Mouse (Mus musculus): ENCODE measurements at regions not wholly inside any gene's neighbourhood (a gene's known extent, or its start where the extent isn't known, plus 50 kb on each side); places are given as distances from the start of the nearest gene placed in this dataset.
A peak's percentile ranks its signal among the peaks of the same experiment; 100 is the strongest.

- DNase-seq (ENCODE audit: low read depth) = peak; percentile 85
Observed at GRCm38 (mm10) chr11:6785471-6785870, 52.0 kb downstream of the Gm11983 start.

GRCm38 (mm10) chr11:6782826-6783225 lies 54.6 kb downstream of the Gm11983 start:
- DNase-seq (ENCODE audit: low read depth) = no peak

DNA sequence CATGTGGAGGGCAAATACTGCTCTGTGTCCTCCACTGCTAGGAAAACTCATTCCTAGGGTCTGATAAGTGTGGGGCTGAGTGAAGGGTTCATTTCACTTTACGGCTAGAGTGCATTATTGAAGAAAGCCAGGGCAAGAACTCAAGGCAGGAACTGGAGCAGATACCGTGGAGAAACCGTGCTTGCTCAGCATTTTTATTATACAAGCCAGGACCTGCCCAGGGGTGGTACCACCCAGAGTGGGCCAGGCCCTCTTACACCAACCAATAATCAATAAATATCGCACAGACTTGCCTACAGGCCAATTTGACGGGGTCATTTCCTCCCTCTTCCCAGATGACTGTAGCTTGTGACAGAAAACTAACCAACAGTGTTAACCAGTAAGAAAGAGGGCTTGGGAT lies 57.7 kb downstream of the Gm11983 start:
- no peak for DNase-seq (ENCODE audit: low read depth)

GRCm38 (mm10) chr11:6778596-6779360 lies 58.7 kb downstream of the Gm11983 start:
- DNase-seq (ENCODE audit: low read depth) = no peak

- no peak for DNase-seq (ENCODE audit: low read depth)
Observed at GRCm38 (mm10) chr11:6777566-6777965, 59.9 kb downstream of the Gm11983 start.

DNA sequence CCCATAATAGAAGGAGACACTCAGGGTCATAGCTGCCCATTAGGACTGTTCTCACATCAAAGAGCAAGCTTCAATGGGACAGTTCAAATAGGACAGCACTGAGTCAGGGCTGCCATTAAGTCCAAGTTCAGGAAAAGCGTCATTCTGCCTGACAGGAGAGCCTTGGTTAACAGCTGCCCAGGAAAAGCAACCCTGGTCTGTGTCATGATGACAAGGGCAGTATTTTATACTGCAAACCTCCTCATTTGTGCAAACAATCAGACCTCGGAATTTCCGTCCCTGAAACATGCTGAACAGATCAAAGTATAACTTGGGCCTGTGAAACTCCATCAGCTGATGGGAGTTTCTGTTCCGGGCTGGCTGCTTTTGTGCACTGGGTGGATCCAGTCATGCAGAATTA lies 62.8 kb downstream of the Gm11983 start:
- no peak for DNase-seq (ENCODE audit: low read depth)

GRCm38 (mm10) chr11:6773951-6774350 lies 63.5 kb downstream of the Gm11983 start:
- no peak for DNase-seq (ENCODE audit: low read depth)

- DNase-seq (ENCODE audit: low read depth) = no peak
Observed at GRCm38 (mm10) chr11:6773364-6773763, 64.1 kb downstream of the Gm11983 start.

DNA sequence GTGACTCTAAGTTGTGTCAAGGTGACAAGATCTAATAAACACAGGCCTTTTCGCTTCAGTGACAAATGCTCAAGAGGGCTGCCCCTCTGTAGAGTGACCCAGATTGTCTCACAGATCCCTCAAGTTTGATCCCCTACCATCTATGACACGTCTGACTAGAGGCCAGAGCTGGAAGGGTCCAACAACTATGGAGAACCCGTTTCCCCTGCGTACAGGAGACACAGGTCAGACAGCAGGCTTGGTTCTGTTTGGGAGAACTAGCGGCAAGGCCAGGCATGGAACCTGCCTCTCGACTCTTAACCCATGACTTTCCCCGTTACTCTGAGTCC lies 68.1 kb downstream of the Gm11983 start:
- no peak for DNase-seq (ENCODE audit: low read depth)

GRCm38 (mm10) chr11:6768599-6769436 lies 68.6 kb downstream of the Gm11983 start:
- DNase-seq (ENCODE audit: low read depth) = peak; percentile 86

- DNase-seq (ENCODE audit: low read depth) = no peak
Observed at GRCm38 (mm10) chr11:6766725-6767124, 70.7 kb downstream of the Gm11983 start.

DNA sequence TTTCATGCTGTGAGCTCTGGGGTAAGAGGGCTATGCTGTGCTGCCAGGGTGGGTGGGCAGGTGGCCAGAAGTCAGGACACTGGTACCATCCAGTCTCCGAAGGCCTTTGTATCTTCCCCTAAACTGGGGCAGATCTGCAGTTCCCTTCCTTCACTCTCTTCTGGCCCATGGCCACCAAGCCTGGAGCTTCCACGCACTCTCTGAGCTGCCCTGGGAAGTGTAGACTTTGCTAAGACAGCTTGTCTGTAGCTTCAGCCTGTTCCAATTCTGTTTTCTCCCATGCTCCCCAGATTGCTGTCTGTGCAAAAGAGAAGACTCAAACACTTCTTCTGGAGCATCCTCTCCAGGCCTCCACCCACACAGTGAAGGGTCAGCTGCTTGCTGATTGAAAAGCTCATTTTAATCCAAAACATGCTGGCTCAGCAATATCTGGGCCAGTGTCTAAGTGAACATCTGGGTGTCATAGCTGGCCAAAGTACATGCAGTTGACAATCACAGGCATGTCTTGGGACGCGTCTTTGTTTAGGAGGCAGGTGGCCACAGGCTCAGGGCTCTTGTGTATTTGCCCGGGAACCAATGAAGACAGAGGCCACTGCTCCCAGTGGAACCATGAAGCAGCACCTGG lies 72.0 kb downstream of the Gm11983 start:
- no peak for DNase-seq (ENCODE audit: low read depth)

GRCm38 (mm10) chr11:6764186-6764585 lies 73.3 kb downstream of the Gm11983 start:
- no peak for DNase-seq (ENCODE audit: low read depth)

GRCm38 (mm10) chr11:6763001-6763400 lies 74.5 kb downstream of the Gm11983 start:
- DNase-seq (ENCODE audit: low read depth) = peak; percentile 28

DNA sequence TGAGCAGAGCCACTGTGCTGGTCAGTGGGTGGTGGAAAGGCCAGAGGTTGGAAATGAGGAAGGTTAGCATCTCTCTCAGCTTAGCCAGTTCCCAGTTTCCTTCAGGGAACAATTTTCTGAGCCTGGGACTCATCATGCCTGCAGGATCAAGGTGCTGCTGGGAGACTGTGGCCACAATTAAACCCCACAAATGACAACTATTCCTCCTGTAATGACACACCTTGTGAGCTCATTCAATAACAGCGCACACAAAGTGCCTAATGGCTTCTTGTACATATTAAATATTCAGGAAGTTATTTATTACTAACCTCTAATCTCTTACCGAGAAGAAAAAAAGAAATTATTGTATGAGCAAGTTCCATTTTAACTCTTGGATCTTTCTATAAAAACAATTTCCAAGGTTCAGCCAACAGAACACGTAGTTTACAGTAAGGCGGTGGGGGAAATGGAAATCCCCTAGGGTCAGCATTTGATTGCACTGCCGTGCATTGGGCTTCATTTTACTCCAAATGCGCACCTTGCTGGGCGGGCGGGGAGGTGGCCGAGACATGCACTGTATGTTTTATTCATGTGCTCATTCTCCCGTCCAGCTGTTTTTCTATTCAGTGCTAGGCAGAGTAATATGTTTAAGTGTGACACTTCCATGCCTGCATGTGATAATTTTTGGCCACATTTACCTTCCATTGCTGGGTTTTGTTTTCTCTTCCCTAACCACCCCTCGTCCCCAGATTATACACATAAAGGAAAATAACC lies 75.4 kb downstream of the Gm11983 start:
- no peak for DNase-seq (ENCODE audit: low read depth)

- DNase-seq (ENCODE audit: low read depth) = no peak
Observed at GRCm38 (mm10) chr11:6759578-6759977, 77.9 kb downstream of the Gm11983 start.

- no peak for DNase-seq (ENCODE audit: low read depth)
Observed at GRCm38 (mm10) chr11:6739439-6739838, 81.1 kb downstream of the Ramp3 start.

DNA sequence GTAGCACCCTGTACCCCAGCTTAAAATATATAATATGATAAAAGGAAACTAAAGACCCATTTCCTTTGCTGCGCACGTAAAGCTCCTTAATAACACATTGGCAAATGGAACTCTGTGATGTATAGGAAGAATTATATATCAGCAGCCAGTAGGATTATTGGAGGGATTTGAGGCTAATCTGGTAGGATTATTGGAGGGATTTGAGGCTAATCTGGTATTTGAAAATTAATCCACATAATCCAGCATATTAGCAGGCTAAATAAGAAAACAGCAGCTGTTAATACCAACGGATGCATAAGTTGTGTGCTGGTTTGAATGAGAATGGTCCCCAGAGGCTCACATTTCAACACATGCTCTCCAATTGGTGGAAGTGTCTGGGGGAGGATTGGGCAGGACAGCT lies 80.3 kb downstream of the Ramp3 start:
- no peak for DNase-seq (ENCODE audit: low read depth)

GRCm38 (mm10) chr11:6738163-6738562 lies 79.8 kb downstream of the Ramp3 start:
- no peak for DNase-seq (ENCODE audit: low read depth)

DNA sequence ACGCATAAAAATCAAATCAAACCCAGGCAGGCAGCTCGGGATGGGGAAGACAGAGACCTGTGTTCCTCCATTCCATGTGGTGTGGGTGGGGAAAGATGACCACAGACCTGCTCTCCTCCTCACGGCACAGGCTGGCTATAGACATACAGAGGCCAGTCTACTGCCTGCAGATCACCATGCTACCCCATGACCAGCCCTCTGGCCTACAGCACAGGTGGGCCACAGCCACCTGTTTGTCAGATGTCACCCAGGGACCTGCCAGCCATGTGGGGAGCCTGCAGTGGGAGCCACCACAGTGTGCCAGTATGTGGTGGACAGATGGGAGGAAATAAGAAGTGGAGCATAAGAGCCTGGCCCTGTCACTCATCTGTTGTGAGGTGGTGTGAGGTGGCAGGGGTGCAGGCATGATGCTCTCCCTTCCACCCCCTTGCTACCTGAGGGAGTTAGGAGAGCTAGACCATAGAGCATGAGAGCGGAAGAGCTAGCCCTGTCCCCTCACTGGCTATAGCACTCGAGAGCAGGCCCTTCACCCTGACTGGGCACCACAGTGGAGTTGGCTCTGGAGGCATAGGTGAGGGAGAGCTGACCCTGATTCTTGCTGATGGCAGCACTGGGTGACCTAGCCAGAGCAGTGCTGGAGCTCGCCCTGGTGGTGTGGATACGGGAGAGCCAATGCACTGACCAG lies 76.6 kb downstream of the Ramp3 start:
- no peak for DNase-seq (ENCODE audit: low read depth)

GRCm38 (mm10) chr11:6731505-6731904 lies 73.2 kb downstream of the Ramp3 start:
- no peak for DNase-seq (ENCODE audit: low read depth)

Data from NIH3T3 (cell line).